Mouse (Mus musculus) limb, embryonic 13.5 days (tissue): ENCODE measurements around the gene Capg. TPM values are rescaled to one million over a fixed set of nuclear protein-coding genes. Genes with fewer than 3 reads are reported as not detected.

Experiments
- ATAC-seq: fragments of 200-750 bp; cut with Nextera tagmentation; 2 replicates; pipeline ENCODE4 v1.8.0; 2017; ENCODE audit warnings: low read depth, moderate number of reproducible peaks, moderate TSS enrichment; ENCODE audit not compliant: low FRiP score
- H3K27ac ChIP-seq: fragments of 300-500 bp; sonication (generic); 2 replicates; pipeline ENCODE4 v1.5.1; 2015; ENCODE audit warnings: inconsistent platforms, mild to moderate bottlenecking, moderate library complexity
- H3K27me3 ChIP-seq: fragments of 300-500 bp; sonication (generic); 2 replicates; pipeline ENCODE4 v1.6.1; 2015; ENCODE audit warnings: mild to moderate bottlenecking, inconsistent platforms
- H3K36me3 ChIP-seq: fragments of 300-500 bp; sonication (generic); 2 replicates; pipeline ENCODE4 v1.6.1; 2015; ENCODE audit warnings: inconsistent platforms, mild to moderate bottlenecking, moderate library complexity
- H3K4me1 ChIP-seq: fragments of 300-500 bp; sonication (generic); 2 replicates; pipeline ENCODE4 v1.6.1; 2015; ENCODE audit warnings: inconsistent platforms
- H3K4me2 ChIP-seq: fragments of 300-500 bp; sonication (generic); replicated peaks from 2 replicates; pipeline ENCODE4 v1.6.1; 2015; ENCODE audit warnings: inconsistent platforms, mild to moderate bottlenecking, moderate library complexity
- H3K4me3 ChIP-seq: fragments of 300-500 bp; sonication (generic); 2 replicates; pipeline ENCODE4 v1.5.1; 2015; ENCODE audit warnings: moderate library complexity, mild to moderate bottlenecking, inconsistent platforms
- H3K9ac ChIP-seq: fragments of 300-500 bp; sonication (generic); 2 replicates; pipeline ENCODE4 v1.6.1; 2015; ENCODE audit warnings: mild to moderate bottlenecking, inconsistent platforms
- H3K9me3 ChIP-seq: fragments of 300-500 bp; sonication (generic); 2 replicates; pipeline ENCODE4 v1.6.1; 2016; ENCODE audit warnings: inconsistent platforms
- WGBS: fragments of 180-500 bp; shearing (Covaris S2); methylation state at CpG from one replicate; pipeline ENCODE4 v1.1.7; 2015; 5-methylcytosine and 5-hydroxymethylcytosine counted together
- polyA plus RNA-seq: library from polyadenylated mRNA; unstranded; fragments of >200 nt; fragmentation: Nextera tagmentation; extraction: Ambion mirVana; gene quantifications from 2 replicates; pipeline ENCODE4 v1.2.1, GENCODE M21; 2015

Gene Capg
- polyA plus RNA-seq, 1 experiment from 2014 or later: 41.3 TPM

- peaks cover 43% of the 10 kb centered on the region for H3K36me3 ChIP-seq
- no peak overlapping the region for H3K4me2 ChIP-seq
- no peaks in the 10 kb centered on the region for H3K27me3 ChIP-seq
- H3K27ac ChIP-seq: no peak overlapping the region
- no peaks in the 10 kb centered on the region for H3K4me1 ChIP-seq
- no peak overlapping the region for H3K9ac ChIP-seq
- no peaks in the 10 kb centered on the region for H3K9me3 ChIP-seq
- H3K4me3 ChIP-seq: no peak overlapping the region
- WGBS: 86% methylated on average over 4 of the region's 4 CpGs
- no peak for ATAC-seq
Measured at GRCm38 (mm10) chr6:72583211-72583839, 39.1 kb downstream of the Capg start.

GRCm38 (mm10) chr6:72584154-72584553, 40.0 kb downstream of the Capg start:
- Histone ChIP-seq H3K4me3 (no peak overlapping the region), H3K4me1 (no peaks in the 10 kb centered on the region), H3K27ac (no peak overlapping the region), H3K36me3 (peaks cover 35% of the 10 kb centered on the region), H3K9me3 (no peaks in the 10 kb centered on the region), H3K27me3 (no peaks in the 10 kb centered on the region), H3K9ac (no peak overlapping the region), H3K4me2 (no peak overlapping the region)
- 82% methylated on average over 11 of the region's 11 CpGs for WGBS
- ATAC-seq: no peak

- ATAC-seq: no peak
- H3K27ac ChIP-seq: no peak overlapping the region
- no peak overlapping the region for H3K9ac ChIP-seq
- H3K4me1 ChIP-seq: no peaks in the 10 kb centered on the region
- peaks cover 26% of the 10 kb centered on the region for H3K36me3 ChIP-seq
- H3K27me3 ChIP-seq: no peaks in the 10 kb centered on the region
- H3K4me2 ChIP-seq: no peak overlapping the region
- 80% methylated on average over 3 of the region's 3 CpGs for WGBS
- no peaks in the 10 kb centered on the region for H3K9me3 ChIP-seq
- no peak overlapping the region for H3K4me3 ChIP-seq
Measured at GRCm38 (mm10) chr6:72586701-72587100, 42.5 kb downstream of the Capg start.

GRCm38 (mm10) chr6:72588307-72588706, 44.1 kb downstream of the Capg start:
- no peaks in the 10 kb centered on the region for H3K9me3 ChIP-seq
- H3K4me3 ChIP-seq: no peak overlapping the region
- no peak overlapping the region for H3K27ac ChIP-seq
- no peak overlapping the region for H3K9ac ChIP-seq
- H3K4me2 ChIP-seq: no peak overlapping the region
- H3K4me1 ChIP-seq: no peaks in the 10 kb centered on the region
- peaks cover 25% of the 10 kb centered on the region for H3K36me3 ChIP-seq
- ATAC-seq: no peak
- no peaks in the 10 kb centered on the region for H3K27me3 ChIP-seq

GRCm38 (mm10) chr6:72590111-72590510, 45.9 kb downstream of the Capg start:
- Histone ChIP-seq H3K27me3 (no peaks in the 10 kb centered on the region), H3K4me1 (no peaks in the 10 kb centered on the region), H3K36me3 (peaks cover 15% of the 10 kb centered on the region), H3K27ac (no peak overlapping the region), H3K4me2 (no peak overlapping the region), H3K9ac (no peak overlapping the region), H3K4me3 (no peak overlapping the region), H3K9me3 (no peaks in the 10 kb centered on the region)
- no peak for ATAC-seq

- WGBS: 80% methylated on average over 6 of the region's 6 CpGs
Measured at GRCm38 (mm10) chr6:72593011-72593803, 49.0 kb downstream of the Capg start.

GRCm38 (mm10) chr6:72593914-72594313, 49.7 kb downstream of the Capg start:
- Histone ChIP-seq H3K36me3 (no peaks in the 10 kb centered on the region), H3K27ac (no peak overlapping the region), H3K4me1 (peaks cover 14% of the 10 kb centered on the region), H3K4me2 (no peak overlapping the region), H3K27me3 (no peaks in the 10 kb centered on the region), H3K9ac (no peak overlapping the region), H3K9me3 (no peaks in the 10 kb centered on the region), H3K4me3 (no peak overlapping the region)
- WGBS: 60% methylated on average over 5 of the region's 5 CpGs
- ATAC-seq: no peak

More at GRCm38 (mm10) chr6:72593011-72593803, 49.0 kb downstream of the Capg start:
- Histone ChIP-seq H3K4me3 (no peak overlapping the region), H3K36me3 (no peaks in the 10 kb centered on the region), H3K4me2 (no peak overlapping the region), H3K27ac (no peak overlapping the region), H3K4me1 (peaks cover 11% of the 10 kb centered on the region), H3K9ac (no peak overlapping the region), H3K27me3 (no peaks in the 10 kb centered on the region), H3K9me3 (no peaks in the 10 kb centered on the region)
- no peak for ATAC-seq

- no peaks in the 10 kb centered on the region for H3K36me3 ChIP-seq
- H3K27me3 ChIP-seq: no peaks in the 10 kb centered on the region
- H3K27ac ChIP-seq: no peak overlapping the region
- no peaks in the 10 kb centered on the region for H3K9me3 ChIP-seq
- H3K9ac ChIP-seq: peak overlapping the region; percentile 79
- peak overlapping the region; percentile 76 for H3K4me2 ChIP-seq
- WGBS: 42% methylated on average over 13 of the region's 13 CpGs
- ATAC-seq: no peak
- peaks cover 22% of the 10 kb centered on the region for H3K4me1 ChIP-seq
- H3K4me3 ChIP-seq: peak overlapping the region; percentile 66
Measured at GRCm38 (mm10) chr6:72597083-72597874, 53.1 kb downstream of the Capg start.

- Histone ChIP-seq H3K9ac (peak within 1 kb of the TSS; percentile 79), H3K4me2 (peak within 1 kb of the TSS; percentile 76), H3K36me3 (no peaks in the 10 kb centered on the region), H3K4me1 (peaks cover 22% of the 10 kb centered on the region), H3K4me3 (peak within 1 kb of the TSS; percentile 66), H3K9me3 (no peaks in the 10 kb centered on the region), H3K27me3 (no peaks in the 10 kb centered on the region), H3K27ac (peak within 1 kb of the TSS; percentile 81)
- peak; percentile 94 for ATAC-seq
- WGBS: 1% methylated on average over 38 of the region's 38 CpGs
Measured at GRCm38 (mm10) chr6:72597956-72598753, 54.0 kb downstream of the Capg start, which contains the start of the genes Elmod3 and Retsat. Gene Elmod3, minus strand, starts transcription at chr6:72598413. Gene Retsat, plus strand, starts transcription at chr6:72598475.

GRCm38 (mm10) chr6:72598791-72599557, 54.8 kb downstream of the Capg start:
- H3K9ac ChIP-seq: peak overlapping the region; percentile 68
- no peaks in the 10 kb centered on the region for H3K27me3 ChIP-seq
- peak overlapping the region; percentile 81 for H3K27ac ChIP-seq
- H3K36me3 ChIP-seq: peaks cover 5% of the 10 kb centered on the region; the same call in 1 of the 2 replicates
- H3K4me1 ChIP-seq: peaks cover 22% of the 10 kb centered on the region
- peak; percentile 29; the same call in 1 of the 2 replicates for ATAC-seq
- WGBS: 42% methylated on average over 12 of the region's 12 CpGs
- H3K4me2 ChIP-seq: peak overlapping the region; percentile 76
- no peaks in the 10 kb centered on the region for H3K9me3 ChIP-seq
- peak overlapping the region; percentile 66 for H3K4me3 ChIP-seq

- Histone ChIP-seq H3K4me2 (no peak overlapping the region), H3K9ac (no peak overlapping the region), H3K36me3 (peaks cover 15% of the 10 kb centered on the region), H3K9me3 (no peaks in the 10 kb centered on the region), H3K4me3 (no peak overlapping the region), H3K27ac (no peak overlapping the region), H3K27me3 (no peaks in the 10 kb centered on the region), H3K4me1 (peaks cover 22% of the 10 kb centered on the region)
- WGBS: 75% methylated on average over 6 of the region's 6 CpGs
- no peak for ATAC-seq
Measured at GRCm38 (mm10) chr6:72600216-72600615, 56.0 kb downstream of the Capg start.
